ENCODE assay signal across 8 mouse cellular contexts in genomic region chr9:55110059-55110834, GRCm38 (mm10). TPM values are rescaled to one million over a fixed set of nuclear protein-coding genes. Genes with fewer than 3 reads are reported as not detected.
DNase-seq lines count a peak whose midpoint lies in the region; ATAC-seq and TF ChIP-seq lines count a peak whose summit lies in the region.

No protein-coding gene starts in this region.

- H3K36me3 ChIP-seq in lung, embryonic 14.5 days (ENCODE audit: insufficient read depth) = no peaks in the 10 kb centered on the region

- peak; percentile 91 for TF ChIP-seq CTCF in lung, embryonic 14.5 days (IDR thresholded peaks at IDR 0.05; ENCODE audit: low read depth)

- H3K27me3 ChIP-seq in lung, embryonic 14.5 days (ENCODE audit: insufficient read depth, low read length) = no peaks in the 10 kb centered on the region

- DNase-seq in MEL-GATA-1-ER (ENCODE audit: extremely low read depth, low read depth) = peak; percentile 79
- peak; percentile 90 for DNase-seq in cerebellum, adult 8-10 months
- peak; percentile 90 for DNase-seq in forelimb bud, embryonic 11.5 days (ENCODE audit: low read depth, low spot score)
- DNase-seq in layer of hippocampus, adult 8-10 months (ENCODE audit: low spot score in 2 of 2) = peak; percentile 73 to 84
- peak; percentile 95 for DNase-seq in lung, embryonic 14.5 days
- DNase-seq in ovary, postnatal 10 days (ENCODE audit: low spot score) = peak; percentile 57
- peak; percentile 87 for DNase-seq in thymus, postnatal 0 days (ENCODE audit: low spot score)

- ATAC-seq in hematopoietic stem cell, adult 5-6 weeks (replicated peaks in 1 of 2; ENCODE audit: insufficient read depth in 1 of 2, low FRiP score in 2 of 2, low TSS enrichment in 1 of 2, low read depth in 1 of 2, poor library complexity in 2 of 2, severe bottlenecking in 2 of 2) = peak; percentile 96
- ATAC-seq in lung, embryonic 14.5 days (ENCODE audit: insufficient read depth) = peak; percentile 92

- no peak overlapping the region for H3K4me2 ChIP-seq in lung, embryonic 14.5 days

- no peaks in the 10 kb centered on the region for H3K4me1 ChIP-seq in lung, embryonic 14.5 days (ENCODE audit: insufficient read depth)

- H3K4me3 ChIP-seq in lung, embryonic 14.5 days (ENCODE audit: low read depth, low read length) = no peak overlapping the region

- H3K9me3 ChIP-seq in lung, embryonic 14.5 days (ENCODE audit: low read depth, low read length) = no peaks in the 10 kb centered on the region

- H3K9ac ChIP-seq in lung, embryonic 14.5 days = no peak overlapping the region

- no peak overlapping the region for H3K27ac ChIP-seq in lung, embryonic 14.5 days (ENCODE audit: low read depth)

- WGBS in lung, embryonic 14.5 days = 29% methylated on average over 16 of the region's 16 CpGs

RNA-seq across cellular contexts. Expression of gene Ube2q2, which starts 38.4 kb away (rescaled TPM):
- total RNA-seq in hematopoietic stem cell, adult 5-6 weeks (2017) = 48.0 and 56.2 TPM in 2 replicates
- 10 to 100 TPM; 61.2 to 77.8 (median 65.9) TPM for total RNA-seq in layer of hippocampus, adult 8-10 months (2022)
- polyA plus RNA-seq in lung, embryonic 14.5 days (2014; fragmentation: Nextera tagmentation; extraction: Ambion mirVana) = 39.9 and 42.7 TPM in 2 replicates
- polyA plus RNA-seq in thymus, postnatal 0 days (2015; fragmentation: Nextera tagmentation; extraction: Ambion mirVana) = 23.9 and 24.0 TPM in 2 replicates
